Mouse (Mus musculus) Muller cell, postnatal 12 days (primary cell): ENCODE measurements at regions not wholly inside any gene's neighbourhood (a gene's known extent, or its start where the extent isn't known, plus 50 kb on each side); places are given as distances from the start of the nearest gene placed in this dataset.
"Not testable (repeated sequence)": the region's sequence is repeated elsewhere in the genome, so short reads cannot be mapped to it uniquely, and the experiment has no call there.

Experiments used
- DNase-seq: peaks from one replicate; pipeline ENCODE4 v3.0.0-alpha.2; 2015; ENCODE audit errors: inconsistent ontology term

DNA sequence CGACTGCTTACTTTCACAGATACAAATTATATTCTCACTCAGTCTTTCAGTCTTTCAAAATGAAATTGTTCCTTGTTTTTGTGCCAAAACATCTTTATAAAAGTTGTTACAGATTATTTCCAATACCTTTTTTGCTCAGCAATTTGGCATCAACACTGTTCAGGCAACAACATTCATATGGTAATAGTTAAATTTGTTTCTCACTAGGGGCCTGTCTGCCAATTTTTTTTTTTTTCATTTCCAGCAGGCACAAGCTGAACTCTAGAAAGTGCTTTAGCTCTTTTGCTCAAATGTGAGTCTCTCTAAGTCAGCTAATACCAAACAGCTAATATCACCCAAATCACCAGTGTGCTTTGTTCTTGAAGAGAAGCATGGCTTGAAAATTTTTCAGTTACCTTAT lies 199.4 kb downstream of the Antxr2 start:
- DNase-seq: no peak

DNA sequence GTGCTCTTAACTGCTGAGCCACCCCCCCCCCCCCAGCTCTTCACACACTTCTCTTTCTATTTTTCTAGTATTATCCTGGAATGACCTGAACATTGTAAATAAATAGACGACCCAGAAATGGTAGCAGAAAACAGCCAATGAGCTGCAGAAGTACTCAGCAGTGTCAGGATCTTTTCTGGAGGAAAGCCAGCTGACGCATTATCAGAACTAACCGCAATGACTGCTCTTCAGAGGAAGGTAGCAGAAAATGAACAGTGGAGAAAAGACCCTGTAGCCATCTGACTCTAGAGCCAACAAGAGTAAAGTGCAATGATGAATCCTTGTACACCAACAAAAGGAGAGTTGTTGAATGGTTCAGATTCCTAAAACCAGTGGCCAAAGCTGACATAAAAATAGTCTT lies 213.4 kb downstream of the Antxr2 start:
- DNase-seq: peak; percentile 19

DNA sequence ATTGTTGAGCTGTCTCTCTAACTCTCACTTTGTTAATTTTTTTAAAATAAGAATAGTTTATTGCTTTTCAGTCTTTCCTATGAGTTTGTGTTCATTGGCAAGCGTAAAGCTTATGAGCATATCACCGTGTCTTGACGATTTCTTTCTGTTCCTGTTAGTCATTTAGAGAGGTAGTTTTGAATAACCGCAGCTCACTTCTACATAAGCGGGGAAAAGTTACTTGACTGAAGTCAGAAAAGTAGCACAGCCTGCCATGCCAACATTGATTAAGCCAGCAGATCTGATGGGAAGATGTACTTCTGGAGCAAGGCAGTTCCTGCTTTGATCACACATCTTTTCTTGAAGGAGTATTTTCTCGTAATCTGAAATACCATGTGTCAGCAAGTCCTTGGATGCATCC lies 215.5 kb downstream of the Antxr2 start:
- no peak for DNase-seq

DNA sequence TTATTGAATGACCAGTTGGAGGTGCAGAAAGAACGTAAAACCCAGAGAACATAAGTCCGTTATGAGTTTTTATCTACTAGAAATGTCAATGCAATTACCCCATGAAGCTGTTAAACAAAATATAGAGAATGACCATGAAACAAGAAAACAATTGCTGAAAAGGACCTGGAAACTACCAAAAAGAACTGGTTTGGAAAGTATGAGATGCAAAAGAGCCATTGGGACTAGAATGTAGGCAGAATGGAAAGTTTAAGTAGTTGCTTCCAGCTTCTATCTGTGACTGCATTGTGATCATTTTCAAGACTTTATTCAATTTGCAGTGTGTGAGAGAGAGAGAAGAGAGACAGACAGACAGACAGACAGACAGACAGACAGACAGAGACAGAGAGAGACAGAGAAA lies 216.1 kb downstream of the Antxr2 start:
- no peak for DNase-seq

DNA sequence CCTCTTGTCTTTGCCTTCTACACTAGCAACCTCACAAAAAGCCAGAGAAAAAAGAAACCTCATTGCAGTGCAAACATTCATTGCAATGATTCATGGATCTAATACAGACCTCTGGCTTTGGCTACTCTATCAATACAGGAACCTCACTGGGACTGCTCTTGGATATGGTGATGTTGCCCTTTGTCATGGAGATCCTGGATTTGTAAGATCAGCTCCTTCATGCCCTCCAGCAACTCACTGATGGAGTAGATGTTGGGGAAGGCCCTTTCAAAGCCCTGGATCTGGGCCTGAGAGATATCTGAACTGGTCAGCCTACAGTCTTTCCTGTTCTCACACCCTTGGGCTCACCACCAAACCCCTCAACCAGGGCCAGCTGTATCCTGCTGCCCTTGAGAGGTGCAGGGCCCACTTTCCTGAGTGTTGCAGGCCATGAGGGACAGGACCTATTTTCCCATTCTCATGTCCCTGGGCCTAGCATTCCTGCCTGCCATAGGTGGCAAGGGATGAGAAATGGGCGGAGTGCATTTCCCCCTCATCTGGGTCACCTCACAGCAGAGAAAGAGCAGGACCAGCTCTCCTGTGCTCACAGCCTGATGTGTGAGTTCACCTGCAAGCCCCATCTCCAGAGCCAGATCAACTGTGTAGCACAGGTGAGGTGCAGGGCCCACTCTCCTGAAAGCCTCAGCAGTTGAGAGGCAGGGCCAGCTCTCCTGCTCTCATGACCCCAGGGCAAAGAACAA lies 218.1 kb downstream of the Antxr2 start:
- no peak for DNase-seq

DNA sequence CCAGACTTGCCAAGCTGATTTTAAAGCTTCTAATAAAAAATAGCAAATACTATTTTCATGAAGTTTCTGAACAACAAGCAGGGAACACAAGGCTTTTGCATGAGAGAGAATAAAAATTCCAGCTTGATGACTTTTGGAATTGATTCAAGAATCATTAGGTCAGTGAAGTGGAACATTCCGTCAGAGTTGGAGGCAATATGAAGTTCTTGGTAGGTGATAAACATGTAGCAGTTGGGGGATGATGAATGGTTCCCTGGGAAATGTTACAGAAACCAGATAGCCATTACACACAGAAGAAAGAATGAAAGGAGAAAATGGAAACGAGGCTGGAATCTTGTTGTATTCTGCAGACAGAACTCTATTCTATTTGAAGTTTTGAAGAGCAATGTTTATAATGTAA lies 221.8 kb downstream of the Antxr2 start:
- peak; percentile 83 for DNase-seq

DNA sequence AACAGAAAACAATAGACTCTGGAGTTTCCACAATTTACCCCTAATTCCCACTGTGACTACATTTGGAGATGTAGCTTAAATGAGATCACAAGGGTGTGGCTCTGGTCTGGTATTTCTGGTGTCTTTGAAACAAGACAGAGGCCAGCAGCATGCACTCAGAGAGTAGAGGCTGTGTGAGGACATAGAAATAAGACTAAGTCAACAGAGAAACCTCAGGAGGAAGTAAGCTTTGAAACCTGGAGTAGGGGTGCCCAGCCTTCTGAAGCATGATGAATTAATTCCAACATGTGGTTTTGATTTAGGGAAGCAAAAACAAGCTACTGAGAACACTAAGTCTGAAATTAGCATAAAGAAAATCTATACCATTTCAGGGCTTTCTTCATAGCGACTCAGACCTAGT lies 223.7 kb downstream of the Antxr2 start:
- peak; percentile 5 for DNase-seq

DNA sequence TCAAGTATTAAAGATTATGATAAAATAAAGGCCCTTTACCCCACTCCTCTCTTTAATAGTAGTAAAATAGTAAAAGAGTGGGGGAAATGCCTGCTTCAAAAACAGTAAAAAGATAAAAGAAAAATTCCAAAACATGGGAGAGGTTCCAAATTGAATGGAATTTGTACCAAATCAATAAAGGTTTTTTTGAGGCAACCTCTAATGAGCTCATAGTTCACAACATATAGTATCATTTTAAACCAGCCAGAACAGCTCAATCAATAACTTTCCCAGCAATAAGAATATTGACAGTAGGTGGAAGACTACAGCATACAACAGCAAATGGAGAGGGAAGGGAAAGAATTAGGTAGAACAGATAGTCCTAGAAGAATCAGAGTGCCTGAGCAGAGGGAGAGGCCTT lies 224.1 kb downstream of the Antxr2 start:
- no peak for DNase-seq

DNA sequence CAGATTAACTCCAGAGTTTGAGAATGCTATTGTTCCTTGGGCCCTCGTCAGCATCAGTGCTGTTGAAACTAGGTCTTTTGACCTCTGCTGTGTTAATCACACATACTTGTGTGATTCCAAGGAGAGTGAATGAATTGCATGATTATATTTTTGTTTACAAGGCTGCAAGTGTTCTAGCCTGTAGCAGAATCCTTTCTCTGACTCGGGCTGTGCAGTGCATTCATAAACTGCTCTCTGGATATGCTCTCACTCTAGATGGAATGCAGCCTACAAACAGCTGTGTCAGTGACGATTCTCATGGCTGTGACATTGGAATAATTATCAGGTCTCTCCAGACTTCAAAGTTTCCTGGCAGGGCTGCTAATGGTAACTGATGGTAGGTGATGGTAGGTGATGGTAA lies 230.8 kb downstream of the Antxr2 start:
- peak; percentile 62 for DNase-seq

DNA sequence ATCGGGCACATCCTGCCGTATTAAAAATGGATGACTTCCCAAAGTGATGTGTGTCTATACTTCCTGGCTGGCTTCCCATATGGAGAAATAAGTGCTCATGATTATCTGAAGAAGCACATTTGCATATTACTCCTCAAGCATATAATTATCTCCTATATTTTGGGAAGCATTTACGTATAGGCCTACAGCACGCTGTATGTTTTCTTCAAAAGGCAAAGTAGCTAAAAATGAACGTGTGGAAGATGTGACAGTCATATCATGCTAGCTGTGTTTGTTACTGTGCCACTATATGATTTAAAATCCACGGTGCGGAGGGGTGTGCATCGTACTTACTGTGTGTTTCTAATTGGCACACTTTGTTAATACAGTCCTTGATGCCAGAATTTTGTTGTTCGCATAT lies 242.7 kb downstream of the Antxr2 start:
- DNase-seq: no peak

DNA sequence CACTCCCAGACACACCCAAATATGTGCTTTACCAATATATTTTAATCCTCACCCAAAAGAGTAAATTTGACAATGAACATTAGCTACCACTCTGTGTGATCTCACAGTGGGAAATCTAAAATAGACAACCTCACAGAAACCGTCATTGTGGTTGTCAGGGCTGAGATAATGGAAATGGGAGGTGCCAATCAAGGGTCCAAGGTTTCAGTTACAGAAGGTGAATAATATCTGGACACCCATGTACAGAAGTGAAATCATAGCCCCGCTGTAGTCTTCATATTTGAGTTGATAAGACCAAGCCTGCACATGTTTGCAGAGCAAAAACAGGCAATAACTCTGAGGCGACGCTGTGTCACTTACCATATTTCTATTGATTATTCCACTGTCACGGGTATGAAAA lies 243.8 kb downstream of the Antxr2 start:
- DNase-seq: no peak

DNA sequence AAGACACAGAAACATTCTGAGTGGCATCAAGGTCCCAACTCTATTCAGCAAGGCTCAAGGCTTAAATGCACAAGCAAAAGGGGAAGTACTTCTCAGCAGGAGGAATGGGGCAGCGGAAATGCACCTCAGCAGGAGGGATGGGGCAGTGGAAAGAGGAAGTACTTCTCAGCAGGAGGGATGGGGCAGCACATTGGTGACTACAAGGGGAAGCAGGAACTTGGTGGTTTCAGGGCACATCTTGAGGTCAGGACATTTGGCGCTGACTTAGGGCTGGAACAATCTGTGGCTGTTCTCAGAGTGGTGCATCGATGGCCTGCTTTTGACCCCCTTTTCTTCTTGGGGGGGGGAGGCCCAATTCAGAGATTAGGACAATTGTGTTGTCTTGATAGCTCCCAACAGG lies 255.7 kb downstream of the Antxr2 start:
- not testable (repeated sequence) for DNase-seq

DNA sequence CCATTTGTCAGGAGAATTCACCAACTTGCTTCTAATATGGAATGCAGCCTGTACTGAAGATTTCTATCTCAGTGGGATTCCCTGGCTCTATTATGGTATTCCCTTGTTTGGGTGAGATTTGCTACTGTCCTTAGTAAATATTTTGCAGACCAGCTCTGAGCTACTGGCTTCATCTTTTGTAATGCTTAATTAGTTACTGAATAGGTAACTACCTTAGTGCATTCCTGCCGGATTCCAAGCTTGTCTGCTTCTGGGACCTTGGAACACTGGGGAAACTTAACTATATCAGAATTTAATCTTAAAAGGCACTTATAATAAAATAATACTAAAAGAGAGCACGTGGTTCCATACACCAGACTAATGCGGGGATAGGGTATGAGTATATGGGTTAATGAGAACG lies 257.4 kb downstream of the Antxr2 start:
- DNase-seq: not testable (repeated sequence)

DNA sequence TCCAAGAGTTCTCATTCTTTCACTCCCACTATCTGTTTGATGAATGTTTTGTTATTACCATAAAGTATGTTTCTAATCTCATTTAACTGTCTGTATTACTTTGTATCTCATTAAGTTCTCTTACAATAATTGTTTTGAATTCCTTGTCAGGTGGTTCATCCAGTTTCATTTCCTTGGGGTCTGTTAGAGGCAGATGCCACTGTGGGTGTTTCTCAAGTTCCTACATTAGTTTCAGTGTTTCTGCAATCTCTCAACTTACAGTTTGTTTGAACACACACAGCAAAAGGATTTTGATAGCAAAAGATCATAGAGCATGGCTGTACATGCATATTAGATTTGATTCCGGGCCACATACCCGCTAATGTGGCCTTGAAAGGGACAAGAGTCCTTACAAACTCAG lies 280.5 kb upstream of the Gk2 start:
- no peak for DNase-seq

DNA sequence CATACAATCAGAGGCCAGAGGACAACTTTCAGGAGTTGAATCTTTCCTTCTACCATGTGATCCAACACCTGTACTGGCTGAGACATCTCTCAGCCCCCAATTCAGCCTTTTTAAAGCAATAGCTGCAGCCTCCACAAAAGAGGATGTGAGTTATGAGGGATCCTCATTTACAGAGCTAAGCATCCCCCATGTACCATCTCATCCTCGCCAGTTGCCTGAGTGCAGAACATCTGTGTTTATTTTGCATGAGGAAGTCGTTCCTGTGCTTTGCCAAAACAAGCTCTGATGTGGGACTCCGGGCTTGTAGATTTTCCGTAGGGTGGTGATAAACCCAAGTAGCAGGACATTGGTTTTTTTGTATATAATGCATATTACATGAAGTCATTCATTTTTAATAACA lies 274.1 kb upstream of the Gk2 start:
- no peak for DNase-seq

DNA sequence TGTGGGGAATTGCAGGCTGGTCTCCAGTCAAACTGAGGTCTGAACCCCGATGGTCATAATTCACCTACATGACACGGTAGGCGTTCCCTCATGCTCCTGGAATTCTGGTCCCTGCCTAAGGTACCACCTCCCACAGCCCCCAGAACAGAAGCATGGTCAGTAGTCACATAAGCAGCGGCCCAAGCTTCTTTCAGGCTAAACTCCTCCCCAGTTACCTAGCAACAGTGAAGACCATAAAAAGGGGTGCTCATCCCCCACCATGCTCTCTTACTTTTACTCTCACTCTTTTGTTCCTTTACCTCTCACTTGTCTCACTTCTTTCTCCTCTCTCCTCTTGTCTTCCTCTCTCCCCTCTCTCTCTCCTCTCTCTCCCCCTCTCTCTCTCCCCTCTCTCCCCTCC lies 262.5 kb upstream of the Gk2 start:
- DNase-seq: not testable (repeated sequence)

DNA sequence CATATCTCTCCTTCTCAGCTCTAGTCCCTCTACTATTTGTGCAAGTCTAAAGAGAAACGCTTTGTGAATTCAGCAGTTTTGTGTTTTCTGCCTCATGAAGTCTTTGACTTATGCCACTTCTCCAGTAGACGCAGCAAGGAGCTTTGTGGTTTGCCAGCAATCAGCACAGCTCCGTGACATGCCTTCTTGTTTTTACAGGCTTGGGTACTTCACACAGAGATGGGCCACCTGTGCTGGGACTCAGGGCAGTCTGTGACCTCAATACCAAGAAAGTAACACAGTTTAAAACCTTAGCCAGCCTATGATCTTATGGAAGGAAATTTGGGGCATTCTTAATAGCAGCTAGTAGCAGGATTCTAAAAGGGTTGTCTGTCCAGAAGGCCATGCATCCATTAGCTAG lies 248.4 kb upstream of the Gk2 start:
- no peak for DNase-seq

DNA sequence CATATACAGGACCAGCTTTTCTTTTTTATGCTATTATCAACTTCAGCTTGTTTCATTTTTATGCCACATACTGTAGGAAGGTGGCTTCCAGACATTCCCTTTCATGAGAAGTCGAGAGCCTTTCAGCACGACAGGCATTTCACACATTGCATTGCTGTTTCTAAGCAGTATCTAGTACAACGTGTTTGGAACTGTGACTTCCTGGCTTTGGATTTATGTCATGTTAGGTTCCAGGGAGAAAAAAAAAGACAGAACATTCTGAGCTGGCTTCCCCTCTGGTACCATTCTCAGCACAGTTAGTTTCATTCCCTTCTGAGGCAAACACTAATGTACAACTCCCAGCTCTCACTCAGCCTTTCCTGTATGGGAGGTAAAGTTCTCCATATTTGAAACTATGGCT lies 243.7 kb upstream of the Gk2 start:
- DNase-seq: no peak

DNA sequence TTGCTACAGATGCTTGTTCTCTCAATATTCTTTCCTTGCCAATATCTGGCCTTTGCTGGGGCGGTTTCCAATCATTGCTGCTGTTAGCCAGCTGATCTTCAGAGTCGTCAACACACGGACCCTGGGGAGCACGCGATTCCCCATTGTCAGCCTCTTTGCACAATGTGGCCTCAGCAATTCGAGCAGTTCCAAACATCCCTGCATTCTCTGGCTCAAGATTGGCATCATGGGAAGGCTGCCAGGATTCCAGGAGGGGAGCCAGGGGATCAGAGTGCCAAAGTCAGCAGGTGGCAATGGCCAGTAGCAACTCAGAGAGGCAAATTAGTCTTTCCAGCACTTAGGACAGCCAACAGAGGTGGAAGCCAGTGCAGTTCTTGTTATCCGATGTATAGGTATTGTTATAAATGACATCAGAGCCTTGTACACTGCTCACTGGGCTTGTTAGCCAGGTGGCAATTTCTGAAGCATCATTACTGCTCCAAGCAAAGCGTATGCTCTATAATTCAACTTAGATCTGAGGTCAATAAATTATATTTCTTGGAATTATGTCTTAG lies 240.8 kb upstream of the Gk2 start:
- DNase-seq: peak; percentile 95

DNA sequence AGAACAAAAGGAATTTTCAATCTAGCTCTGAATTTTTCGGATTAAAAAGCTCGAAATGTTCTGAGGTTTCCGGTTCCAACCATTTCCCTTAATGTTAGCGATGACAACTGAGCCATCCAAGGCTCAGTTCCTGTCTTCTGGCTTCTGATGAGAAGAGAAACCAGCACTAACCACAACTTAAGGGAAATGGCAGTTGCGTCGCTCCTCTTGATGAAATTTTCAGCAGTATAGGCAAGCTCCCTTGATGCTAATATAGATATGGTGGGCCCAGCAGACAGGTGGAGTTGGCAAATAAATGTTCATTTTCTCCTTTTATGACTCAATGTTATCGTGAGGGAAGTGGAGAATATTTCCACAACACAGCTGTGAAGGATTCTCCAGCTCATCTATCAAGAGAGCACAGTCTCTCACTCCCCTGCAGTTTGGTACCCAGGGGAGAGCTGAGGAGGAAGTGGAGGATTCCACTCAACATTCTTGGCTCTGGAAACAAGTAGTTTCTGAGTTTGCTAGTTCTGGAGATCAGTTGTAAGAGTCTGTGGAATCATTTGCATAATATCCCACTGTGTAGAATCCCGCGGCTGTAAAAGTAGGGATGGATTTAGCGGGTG lies 236.6 kb upstream of the Gk2 start:
- no peak for DNase-seq

DNA sequence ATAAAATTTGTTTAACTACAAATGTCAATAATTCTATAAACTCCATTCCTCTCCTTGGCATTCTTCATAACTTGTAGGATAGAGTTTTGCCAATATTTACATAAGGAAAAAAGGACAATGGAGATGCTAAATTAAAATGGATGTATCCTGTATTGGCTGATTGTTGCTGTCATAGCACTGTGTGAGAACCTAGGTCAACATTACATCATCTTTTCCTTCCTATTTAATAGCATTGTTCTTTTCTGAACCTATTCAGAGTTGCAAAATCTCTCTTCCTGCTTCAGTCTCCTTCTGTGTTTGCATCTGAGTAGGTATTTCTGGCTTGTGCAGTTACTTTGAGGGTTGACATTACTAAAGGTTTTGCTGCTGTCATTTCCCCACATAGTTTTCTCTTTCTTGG lies 228.6 kb upstream of the Gk2 start:
- DNase-seq: no peak

DNA sequence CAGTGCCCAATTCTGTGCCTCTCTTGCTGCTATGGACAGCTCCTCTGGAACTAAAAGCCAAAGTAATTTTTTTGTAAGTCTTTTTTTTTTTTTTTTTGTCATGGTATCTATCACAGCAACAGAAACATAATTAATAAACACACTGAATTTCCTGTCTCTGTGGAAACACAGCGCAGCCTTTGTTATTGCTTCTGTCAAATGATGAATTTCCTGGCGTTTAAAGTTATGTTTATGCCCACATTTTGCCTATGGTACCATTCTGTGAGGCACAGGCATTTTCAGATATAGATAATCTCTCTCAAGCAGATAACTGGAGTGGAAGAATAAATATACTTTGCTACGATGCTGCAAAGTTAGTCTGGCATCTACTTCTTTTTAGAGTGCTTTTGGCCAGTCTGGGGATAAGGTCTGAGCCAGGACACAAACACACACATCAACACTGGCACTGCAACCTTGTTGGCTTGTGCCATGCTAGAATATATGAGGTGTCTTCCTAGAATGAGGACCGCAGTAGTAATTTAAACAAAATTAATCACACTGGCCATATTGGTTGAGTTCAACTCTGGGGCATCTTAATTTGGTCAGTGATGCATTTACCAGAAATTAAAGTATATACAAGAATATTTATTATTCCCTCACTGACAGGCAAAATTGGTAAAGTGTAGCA lies 227.9 kb upstream of the Gk2 start:
- DNase-seq: no peak

DNA sequence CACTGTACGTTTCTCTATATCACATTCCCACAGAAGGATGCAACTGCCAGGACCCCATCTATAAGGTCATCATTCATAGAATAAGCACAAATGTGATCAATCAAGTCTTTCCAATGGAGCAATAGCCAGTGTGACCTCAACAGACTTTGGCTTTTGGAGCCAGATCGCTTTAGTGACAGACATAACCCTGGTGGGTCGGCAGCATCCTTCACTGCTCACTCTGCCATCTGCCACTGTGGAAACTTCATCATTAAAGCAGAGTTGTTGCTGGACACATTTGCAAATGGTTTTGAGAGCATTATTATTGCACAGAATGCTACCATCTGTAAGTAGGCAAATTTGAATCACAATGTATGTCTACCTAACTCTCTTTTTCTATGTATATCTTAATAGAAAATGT lies 212.9 kb upstream of the Gk2 start:
- DNase-seq: no peak
